Mouse (Mus musculus) intestine, embryonic 16.5 days (tissue): ENCODE measurements around the gene Ccna1. TPM values are rescaled to one million over a fixed set of nuclear protein-coding genes. Genes with fewer than 3 reads are reported as not detected.

Experiments used
- ATAC-seq: fragments of 200-750 bp; cut with Nextera tagmentation; 2 replicates; pipeline ENCODE4 v1.8.0; 2017; ENCODE audit warnings: moderate TSS enrichment, moderate library complexity
- H3K27ac ChIP-seq: fragments of 300-500 bp; sonication (generic); 2 replicates; pipeline ENCODE4 v1.5.1; 2014; ENCODE audit warnings: mild to moderate bottlenecking, low read length
- H3K27me3 ChIP-seq: fragments of 300-500 bp; sonication (generic); replicated peaks from 2 replicates; pipeline ENCODE4 v1.6.1; 2014; ENCODE audit warnings: low read length, control low read depth, mixed read lengths; ENCODE audit not compliant: control insufficient read depth, insufficient read depth
- H3K36me3 ChIP-seq: fragments of 300-500 bp; sonication (generic); 2 replicates; pipeline ENCODE4 v1.6.1; 2014; ENCODE audit warnings: low read length, control low read depth; ENCODE audit not compliant: control insufficient read depth, insufficient read depth
- H3K4me1 ChIP-seq: fragments of 300-500 bp; sonication (generic); 2 replicates; pipeline ENCODE4 v1.6.1; 2014; ENCODE audit warnings: low read length, control low read depth, mixed read lengths; ENCODE audit not compliant: control insufficient read depth, insufficient read depth
- H3K4me2 ChIP-seq: fragments of 300-500 bp; sonication (generic); 2 replicates; pipeline ENCODE4 v1.6.1; 2014; ENCODE audit warnings: low read depth, low read length, control low read depth
- H3K4me3 ChIP-seq: fragments of 300-500 bp; sonication (generic); 2 replicates; pipeline ENCODE4 v1.5.1; 2014; ENCODE audit warnings: mild to moderate bottlenecking, low read length
- H3K9ac ChIP-seq: fragments of 300-500 bp; sonication (generic); 2 replicates; pipeline ENCODE4 v1.6.1; 2014; ENCODE audit warnings: low read depth, low read length
- H3K9me3 ChIP-seq: fragments of 300-500 bp; sonication (generic); 2 replicates; pipeline ENCODE4 v1.6.1; 2016; ENCODE audit warnings: low read length, control low read depth; ENCODE audit not compliant: control insufficient read depth
- WGBS: fragments of 180-500 bp; shearing (Covaris S2); extraction: QIAGEN DNeasy Blood & Tissue Kit; methylation state at CpG from one replicate; pipeline ENCODE4 v1.1.7; 2014; 5-methylcytosine and 5-hydroxymethylcytosine counted together
- polyA plus RNA-seq: library from polyadenylated mRNA; unstranded; fragments of >200 nt; fragmentation: Nextera tagmentation; extraction: Ambion mirVana; gene quantifications from 2 replicates; pipeline ENCODE4 v1.2.1, GENCODE M21; 2015

Gene Ccna1
- polyA plus RNA-seq, 1 experiment from 2014 or later, result 1.3 TPM

GRCm38 (mm10) chr3:55044601-55045370 lies 10.5 kb downstream of the Ccna1 start:
- H3K27ac ChIP-seq, result no peak overlapping the region
- no peak overlapping the region for H3K4me2 ChIP-seq
- no peaks in the 10 kb centered on the region for H3K27me3 ChIP-seq
- no peaks in the 10 kb centered on the region for H3K4me1 ChIP-seq
- ATAC-seq, result no peak
- no peak overlapping the region for H3K4me3 ChIP-seq
- H3K9me3 ChIP-seq, result no peaks in the 10 kb centered on the region
- H3K36me3 ChIP-seq, result no peaks in the 10 kb centered on the region
- no peak overlapping the region for H3K9ac ChIP-seq
- WGBS, result 68% methylated on average over 8 of the region's 8 CpGs

GRCm38 (mm10) chr3:55037608-55038007 lies 17.7 kb downstream of the Ccna1 start:
- WGBS, result 87% methylated on average over 5 of the region's 5 CpGs
- H3K4me3 ChIP-seq, result no peak overlapping the region

GRCm38 (mm10) chr3:55027271-55027840 lies 27.9 kb downstream of the Ccna1 start:
- Histone ChIP-seq H3K27me3 (no peaks in the 10 kb centered on the region), H3K27ac (no peak overlapping the region), H3K9me3 (no peaks in the 10 kb centered on the region), H3K4me2 (no peak overlapping the region), H3K4me1 (no peaks in the 10 kb centered on the region), H3K36me3 (no peaks in the 10 kb centered on the region), H3K9ac (no peak overlapping the region), H3K4me3 (no peak overlapping the region)
- 64% methylated on average over 7 of the region's 7 CpGs for WGBS
- no peak for ATAC-seq

More at GRCm38 (mm10) chr3:55037608-55038007, 17.7 kb downstream of the Ccna1 start:
- Histone ChIP-seq H3K4me2 (no peak overlapping the region), H3K4me1 (no peaks in the 10 kb centered on the region), H3K36me3 (no peaks in the 10 kb centered on the region), H3K9me3 (no peaks in the 10 kb centered on the region), H3K27ac (no peak overlapping the region), H3K27me3 (no peaks in the 10 kb centered on the region), H3K9ac (no peak overlapping the region)
- no peak for ATAC-seq

GRCm38 (mm10) chr3:55025502-55025901 lies 29.8 kb downstream of the Ccna1 start:
- Histone ChIP-seq H3K4me3 (no peak overlapping the region), H3K4me2 (no peak overlapping the region), H3K36me3 (no peaks in the 10 kb centered on the region), H3K27me3 (no peaks in the 10 kb centered on the region), H3K9me3 (0 out of 2 replicates have a peak, but pooled peaks cover 4% of the 10 kb centered on the region), H3K27ac (no peak overlapping the region), H3K9ac (no peak overlapping the region), H3K4me1 (no peaks in the 10 kb centered on the region)
- ATAC-seq, result no peak
- WGBS, result 70% methylated on average over 3 of the region's 3 CpGs

- Histone ChIP-seq H3K9me3 (0 out of 2 replicates have a peak, but pooled peaks cover 4% of the 10 kb centered on the region), H3K36me3 (no peaks in the 10 kb centered on the region), H3K27me3 (no peaks in the 10 kb centered on the region), H3K9ac (no peak overlapping the region), H3K4me3 (no peak overlapping the region), H3K4me1 (no peaks in the 10 kb centered on the region), H3K4me2 (no peak overlapping the region), H3K27ac (no peak overlapping the region)
- ATAC-seq, result no peak
- 94% methylated on average over 1 of the region's 1 CpGs for WGBS
Observed at GRCm38 (mm10) chr3:55023347-55023746, 32.0 kb downstream of the Ccna1 start.

GRCm38 (mm10) chr3:55022247-55022646 lies 33.1 kb downstream of the Ccna1 start:
- Histone ChIP-seq H3K9me3 (0 out of 2 replicates have a peak, but pooled peaks cover 4% of the 10 kb centered on the region), H3K4me3 (no peak overlapping the region), H3K4me1 (no peaks in the 10 kb centered on the region), H3K9ac (no peak overlapping the region), H3K27ac (no peak overlapping the region), H3K36me3 (no peaks in the 10 kb centered on the region), H3K27me3 (no peaks in the 10 kb centered on the region), H3K4me2 (no peak overlapping the region)
- 83% methylated on average over 1 of the region's 1 CpGs for WGBS
- no peak for ATAC-seq

- Histone ChIP-seq H3K36me3 (no peaks in the 10 kb centered on the region), H3K9ac (no peak overlapping the region), H3K27ac (no peak overlapping the region), H3K9me3 (no peaks in the 10 kb centered on the region), H3K4me2 (no peak overlapping the region), H3K4me3 (no peak overlapping the region), H3K4me1 (no peaks in the 10 kb centered on the region), H3K27me3 (no peaks in the 10 kb centered on the region)
- ATAC-seq, result no peak
- 71% methylated on average over 4 of the region's 4 CpGs for WGBS
Observed at GRCm38 (mm10) chr3:55012536-55012935, 42.8 kb downstream of the Ccna1 start.

GRCm38 (mm10) chr3:55011681-55012080 lies 43.6 kb downstream of the Ccna1 start:
- Histone ChIP-seq H3K9ac (no peak overlapping the region), H3K27ac (no peak overlapping the region), H3K27me3 (no peaks in the 10 kb centered on the region), H3K4me1 (no peaks in the 10 kb centered on the region), H3K36me3 (no peaks in the 10 kb centered on the region), H3K4me3 (no peak overlapping the region), H3K4me2 (no peak overlapping the region), H3K9me3 (no peaks in the 10 kb centered on the region)
- 17% methylated on average over 7 of the region's 7 CpGs for WGBS
- no peak for ATAC-seq

GRCm38 (mm10) chr3:55008965-55009741 lies 46.1 kb downstream of the Ccna1 start:
- Histone ChIP-seq H3K27ac (no peak overlapping the region), H3K4me2 (no peak overlapping the region), H3K4me1 (no peaks in the 10 kb centered on the region), H3K27me3 (no peaks in the 10 kb centered on the region), H3K9me3 (no peaks in the 10 kb centered on the region), H3K4me3 (no peak overlapping the region), H3K9ac (no peak overlapping the region), H3K36me3 (no peaks in the 10 kb centered on the region)
- ATAC-seq, result no peak
- WGBS, result 64% methylated on average over 6 of the region's 6 CpGs
